Mouse (Mus musculus): ENCODE data around the gene Gm10803.

GRCm38 (mm10) chr2:93572565-93572964 is 12.2 kb downstream of the Gm10803 start:
- no peak for TF ChIP-seq CTCF (IDR thresholded peaks at IDR 0.05; ENCODE audit: borderline replicate concordance, insufficient read depth, low read length)
- no peak for TF ChIP-seq POLR2A (IDR thresholded peaks at IDR 0.05; ENCODE audit: low read depth, low read length)
